Mouse (Mus musculus) CD4-positive, CD25-positive, alpha-beta regulatory T cell, adult 4 months (primary cell): ENCODE measurements at regions not wholly inside any gene's neighbourhood (a gene's known extent, or its start where the extent isn't known, plus 50 kb on each side); places are given as distances from the start of the nearest gene placed in this dataset.
"Not testable (repeated sequence)": the region's sequence is repeated elsewhere in the genome, so short reads cannot be mapped to it uniquely, and the experiment has no call there.

Source experiments
- ATAC-seq: one replicate; pipeline ENCODE4 v1.8.0; 2017

GRCm38 (mm10) chr16:86894982-86895381 lies 459.0 kb upstream of the N6amt1 start:
- ATAC-seq = no peak

GRCm38 (mm10) chr16:86894333-86894732 lies 459.7 kb upstream of the N6amt1 start:
- no peak for ATAC-seq

DNA sequence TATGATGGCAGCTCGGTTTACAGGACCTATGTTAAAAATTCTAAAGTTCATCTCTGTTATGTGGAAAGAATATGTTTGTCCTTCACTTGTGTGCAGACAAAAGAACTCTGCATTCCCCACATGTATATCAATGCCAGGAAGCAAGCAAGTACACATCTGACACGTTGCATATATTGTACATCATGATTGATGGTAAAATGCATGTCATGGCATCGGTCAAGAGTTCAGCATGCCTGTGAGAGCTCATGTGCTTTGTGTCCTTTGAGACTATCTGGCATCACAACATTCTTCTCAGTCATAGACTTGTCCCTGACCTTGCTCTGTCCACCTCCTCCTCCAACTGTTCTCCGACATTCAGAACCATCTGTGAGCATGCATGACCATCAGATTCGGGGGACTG lies 465.6 kb upstream of the N6amt1 start:
- no peak for ATAC-seq

GRCm38 (mm10) chr16:86887605-86888004 lies 466.4 kb upstream of the N6amt1 start:
- no peak for ATAC-seq

- no peak for ATAC-seq
These were observed 470.1 kb upstream of the N6amt1 start for GRCm38 (mm10) chr16:86883862-86884261.

GRCm38 (mm10) chr16:86882529-86882928 lies 471.5 kb upstream of the N6amt1 start:
- no peak for ATAC-seq

- ATAC-seq = no peak
These were observed 472.4 kb upstream of the N6amt1 start for GRCm38 (mm10) chr16:86881583-86881982.

DNA sequence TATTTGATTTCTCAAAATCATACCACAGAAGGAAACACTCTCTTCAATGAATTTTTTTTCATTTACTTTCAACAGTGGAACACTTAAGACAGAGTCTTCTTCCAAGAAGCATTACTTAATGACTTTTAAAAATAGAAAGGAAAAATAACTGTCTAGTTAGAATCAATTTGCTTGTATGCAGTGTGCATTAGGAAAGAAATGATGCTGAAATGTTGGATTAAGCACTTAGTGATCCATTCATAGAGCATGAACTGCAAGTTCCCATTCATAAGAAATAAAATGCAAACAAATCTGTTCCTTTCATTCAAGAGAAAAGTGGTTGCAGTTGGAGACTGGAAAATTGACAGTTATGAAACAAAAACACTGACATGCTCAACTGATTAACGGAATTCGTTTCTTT lies 493.2 kb upstream of the N6amt1 start:
- no peak for ATAC-seq

DNA sequence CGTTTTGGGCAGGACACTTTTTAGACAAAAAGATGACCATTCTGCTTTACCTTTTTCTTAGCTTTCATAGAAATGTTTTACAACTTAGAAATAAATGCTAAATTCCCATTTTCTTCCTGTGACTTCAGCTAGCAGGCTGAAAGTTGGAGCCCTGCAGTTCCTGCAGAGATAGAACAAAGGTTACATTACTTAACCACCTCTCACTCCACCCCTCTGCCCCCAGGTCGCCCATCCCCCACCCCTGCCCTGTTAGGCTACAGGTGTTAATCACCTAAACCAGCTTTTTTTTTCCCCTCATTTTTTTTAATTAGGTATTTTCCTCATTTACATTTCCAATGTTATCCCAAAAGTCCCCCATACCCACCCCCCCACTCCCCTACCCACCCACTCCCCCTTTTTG lies 498.1 kb upstream of the N6amt1 start:
- ATAC-seq = no peak

DNA sequence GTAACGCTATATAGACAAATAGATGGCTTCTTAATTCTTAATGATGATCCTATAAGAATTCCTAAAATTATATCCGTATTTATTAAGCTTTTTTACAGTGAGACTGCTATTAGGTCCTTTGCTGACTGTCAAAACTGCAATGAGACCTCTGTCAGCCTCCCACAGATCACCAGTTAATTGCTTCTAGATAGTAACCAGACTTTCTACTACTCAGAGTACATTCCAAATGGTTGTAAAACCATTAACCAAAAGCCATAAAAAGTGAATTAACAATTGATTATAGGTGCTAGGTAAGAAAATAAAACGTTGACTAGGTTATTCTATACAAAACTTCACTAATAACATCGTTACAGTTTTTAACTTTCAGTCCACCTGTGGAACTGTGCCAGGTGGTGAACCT lies 498.7 kb upstream of the N6amt1 start:
- ATAC-seq = no peak

DNA sequence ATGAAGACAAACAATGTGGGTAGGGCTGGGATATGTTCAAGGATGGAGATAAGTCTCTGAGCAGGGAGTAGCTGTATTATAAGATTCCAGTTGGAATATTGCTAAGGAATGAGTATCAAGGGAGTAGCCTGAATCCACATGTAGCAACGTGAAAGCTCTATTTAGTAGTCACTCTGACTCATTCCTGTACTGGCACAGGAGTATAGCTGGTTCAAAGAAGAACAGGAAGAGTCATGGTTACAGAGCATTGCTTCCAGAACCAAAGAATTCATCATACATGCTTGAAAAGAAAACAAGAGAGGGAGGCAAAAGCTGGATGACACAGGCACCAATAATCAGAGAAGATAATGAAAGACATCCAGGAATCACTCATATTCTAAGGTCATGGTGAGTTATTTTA lies 500.6 kb upstream of the N6amt1 start:
- no peak for ATAC-seq

- ATAC-seq = no peak
These were observed 515.3 kb upstream of the N6amt1 start for GRCm38 (mm10) chr16:86838457-86839337.

DNA sequence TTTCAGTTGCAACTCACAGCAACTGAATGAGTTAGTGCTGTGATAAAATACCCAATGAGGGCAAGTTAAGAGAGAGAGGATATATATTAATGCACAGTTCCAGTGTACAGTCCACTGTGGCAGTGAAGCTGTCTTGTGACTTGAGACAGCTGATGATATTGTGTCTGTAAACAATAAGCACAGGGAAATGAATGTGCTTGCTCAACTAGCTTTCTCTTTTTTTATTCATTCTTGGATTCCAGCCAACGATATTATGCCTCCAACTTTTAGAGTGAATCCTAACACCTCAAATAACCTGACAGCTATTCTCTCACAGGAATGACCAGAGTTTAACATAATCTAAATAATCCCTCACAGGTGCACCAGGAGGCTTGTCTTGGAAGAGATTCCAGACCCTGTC lies 526.3 kb upstream of the N6amt1 start:
- ATAC-seq = no peak

DNA sequence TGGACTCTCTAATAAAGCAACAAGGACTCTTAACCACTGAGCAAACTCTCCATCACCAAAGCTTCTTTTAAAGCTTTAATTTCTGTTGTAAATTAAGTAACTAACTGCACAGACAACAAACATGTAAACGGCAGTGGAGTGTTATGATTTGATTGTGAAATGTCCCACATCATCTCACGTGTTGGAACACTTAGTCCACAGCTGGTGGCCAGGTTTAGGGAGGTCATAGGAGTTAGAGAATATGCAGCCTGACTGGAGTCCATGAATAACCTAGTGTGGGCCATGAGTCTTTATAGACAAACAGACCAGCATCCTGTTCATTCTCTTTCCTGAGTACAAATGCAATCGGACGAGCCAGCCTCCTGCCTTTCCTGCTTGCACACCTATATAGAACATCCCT lies 527.3 kb upstream of the N6amt1 start:
- no peak for ATAC-seq

DNA sequence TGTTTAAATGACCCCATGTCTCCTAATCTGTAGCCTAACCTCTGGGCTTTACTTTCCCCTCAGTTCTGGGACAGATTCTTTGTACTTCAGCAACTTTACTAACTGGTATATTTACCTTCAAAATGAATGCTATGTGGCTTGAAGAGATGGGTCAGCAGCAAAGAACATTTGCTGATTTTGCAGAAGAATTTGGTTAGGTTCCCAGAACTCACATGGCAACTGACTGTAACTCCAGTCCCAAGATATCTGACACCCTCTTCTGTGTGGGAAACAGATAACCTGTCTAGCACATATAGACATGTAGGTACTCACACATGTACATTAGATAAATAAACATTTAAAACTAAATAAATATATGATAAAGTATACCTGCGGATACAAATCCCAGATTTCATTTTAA lies 530.5 kb upstream of the N6amt1 start:
- no peak for ATAC-seq

- ATAC-seq = no peak
These were observed 532.4 kb upstream of the N6amt1 start for GRCm38 (mm10) chr16:86821586-86821985.

GRCm38 (mm10) chr16:86818639-86819038 lies 535.3 kb upstream of the N6amt1 start:
- ATAC-seq = not testable (repeated sequence)

DNA sequence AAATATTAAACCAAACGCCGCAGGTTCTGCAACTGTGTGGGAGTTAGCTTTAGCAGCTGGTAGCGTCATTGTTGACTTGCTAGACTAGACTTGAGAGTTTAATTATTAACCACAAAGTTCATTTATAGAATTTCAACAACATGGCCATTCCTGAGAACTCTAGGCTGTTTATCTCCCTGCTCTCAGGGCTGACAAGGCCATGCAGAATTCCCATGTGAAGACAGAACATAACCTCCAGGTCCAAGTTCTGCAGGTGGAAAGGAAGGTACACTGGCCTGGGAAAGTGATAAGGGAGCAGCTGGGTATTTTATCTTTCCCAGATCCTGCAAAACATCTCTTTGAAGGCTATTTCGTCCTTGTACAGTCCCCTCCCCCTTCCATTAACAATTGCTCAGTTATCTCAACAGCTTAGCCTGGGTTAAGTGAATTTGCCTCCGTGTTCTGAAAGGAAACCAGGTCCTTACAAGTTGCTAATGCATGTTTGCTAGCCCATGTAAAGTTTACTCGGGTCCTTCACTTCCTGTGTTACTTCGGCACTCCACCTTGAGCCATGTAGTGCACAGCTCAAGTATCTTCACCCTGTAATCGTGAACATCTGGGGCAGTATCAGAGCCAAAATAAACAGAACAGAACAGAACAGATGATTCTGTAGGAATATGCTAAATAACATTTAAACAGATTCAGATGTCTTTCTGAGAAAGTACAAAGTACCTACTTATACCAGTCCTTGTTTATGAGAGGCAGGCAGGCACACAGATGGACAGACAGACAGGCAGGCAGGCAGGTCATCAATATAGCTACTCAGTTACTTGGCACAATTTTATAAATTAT lies 537.0 kb upstream of the N6amt1 start:
- no peak for ATAC-seq

DNA sequence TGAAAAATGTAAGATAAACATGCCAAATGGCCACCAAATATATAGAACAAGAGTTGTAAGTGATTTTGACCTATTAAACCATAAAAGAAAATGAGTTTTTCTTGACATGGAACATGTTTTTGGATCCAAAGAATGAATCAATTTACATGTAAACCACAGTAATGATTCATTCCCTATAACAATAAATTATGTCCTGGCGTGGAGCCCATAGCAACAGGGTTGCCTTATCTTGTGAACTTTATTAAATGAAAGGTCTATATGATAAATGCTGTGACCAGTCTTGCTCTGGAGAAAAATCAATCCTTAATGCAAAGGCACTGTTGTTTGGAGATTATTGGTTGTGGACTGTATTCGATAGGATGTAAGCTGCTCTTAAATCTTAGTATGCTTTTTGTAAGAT lies 538.0 kb upstream of the N6amt1 start:
- no peak for ATAC-seq

DNA sequence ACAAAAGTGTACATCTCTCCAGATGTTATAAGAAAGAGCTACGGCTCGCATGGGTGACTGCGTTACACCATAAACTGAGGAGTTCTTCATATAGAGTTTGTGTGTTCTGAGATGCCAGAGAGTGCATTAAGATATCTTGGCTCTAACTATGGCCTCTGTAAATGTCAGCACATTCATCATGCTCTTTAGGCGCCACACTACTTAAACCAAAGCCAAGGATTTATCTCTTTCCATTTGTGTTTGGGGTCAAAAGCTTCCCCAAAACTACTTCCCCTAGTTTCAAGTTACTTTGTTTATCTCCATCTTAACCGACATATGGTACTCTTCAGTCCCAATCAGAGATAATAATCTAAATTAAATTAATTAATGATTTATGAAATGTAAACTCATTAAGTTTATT lies 541.3 kb upstream of the N6amt1 start:
- no peak for ATAC-seq

DNA sequence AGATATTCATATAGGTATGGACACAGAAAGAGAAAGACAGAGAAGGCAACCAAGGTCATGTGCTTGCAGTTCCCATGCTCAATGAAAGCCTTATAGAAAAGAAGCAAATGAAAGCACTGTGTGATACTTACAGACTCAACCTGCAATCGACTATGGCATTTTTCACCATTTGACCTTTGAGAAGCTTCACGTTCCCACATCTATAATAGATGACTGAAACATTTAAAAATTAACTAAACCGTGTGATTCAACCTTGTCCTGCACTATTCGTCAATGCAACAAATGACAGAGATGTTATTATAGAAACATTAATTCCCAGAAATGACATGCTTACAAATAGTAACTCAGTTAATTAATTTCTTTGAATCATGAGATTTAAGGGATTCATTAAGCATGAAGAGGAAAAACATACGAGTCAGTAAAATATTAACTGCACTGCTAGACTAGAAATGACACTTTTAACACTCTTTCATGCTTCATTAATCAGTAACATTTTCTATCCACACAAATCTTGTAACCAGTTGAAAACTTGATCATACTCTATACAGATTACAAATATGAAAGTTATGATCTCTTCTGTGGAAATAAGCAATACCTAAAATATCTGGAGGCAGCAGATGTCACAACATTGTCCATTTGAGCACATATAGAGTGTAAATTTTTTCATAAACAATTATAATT lies 545.2 kb upstream of the N6amt1 start:
- no peak for ATAC-seq

- no peak for ATAC-seq
These were observed 547.6 kb upstream of the N6amt1 start for GRCm38 (mm10) chr16:86806374-86806773.

- no peak for ATAC-seq
These were observed 577.9 kb upstream of the N6amt1 start for GRCm38 (mm10) chr16:86776086-86776485.
